Mouse (Mus musculus): ENCODE data around the gene Pelo. TPM values are rescaled to one million over a fixed set of nuclear protein-coding genes. Genes with fewer than 3 reads are reported as not detected.
A peak's percentile ranks its signal among the peaks of the same experiment; 100 is the strongest.

The Pelo gene
- polyA plus RNA-seq, 1 experiment = 39.0 TPM

- no peak for DNase-seq (ENCODE audit: low spot score)
Measured at GRCm38 (mm10) chr13:115096965-115097364, 7.0 kb upstream of the Pelo start.

DNA sequence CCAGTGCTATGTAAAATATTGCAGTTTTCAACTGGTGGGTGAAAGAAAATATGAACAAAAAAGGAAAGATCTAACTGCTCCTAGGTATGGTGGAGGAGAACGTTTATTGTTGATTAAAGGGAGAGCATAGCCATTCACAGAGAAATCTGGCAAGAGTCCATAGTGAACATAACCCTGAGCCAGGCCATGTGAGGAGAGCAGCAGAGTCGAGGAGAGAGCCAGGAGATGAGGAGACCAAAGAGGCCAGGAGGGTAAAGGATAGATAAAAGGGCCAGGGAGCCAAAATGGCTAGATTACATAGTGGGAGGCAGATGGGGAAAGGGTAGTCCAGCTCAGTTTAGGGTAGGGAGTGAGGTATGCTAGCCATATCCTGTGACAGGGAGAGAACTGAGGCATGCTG lies 6.2 kb upstream of the Pelo start:
- DNase-seq (ENCODE audit: low spot score) = no peak

GRCm38 (mm10) chr13:115095392-115095791 lies 5.4 kb upstream of the Pelo start:
- DNase-seq (ENCODE audit: low spot score) = no peak

DNA sequence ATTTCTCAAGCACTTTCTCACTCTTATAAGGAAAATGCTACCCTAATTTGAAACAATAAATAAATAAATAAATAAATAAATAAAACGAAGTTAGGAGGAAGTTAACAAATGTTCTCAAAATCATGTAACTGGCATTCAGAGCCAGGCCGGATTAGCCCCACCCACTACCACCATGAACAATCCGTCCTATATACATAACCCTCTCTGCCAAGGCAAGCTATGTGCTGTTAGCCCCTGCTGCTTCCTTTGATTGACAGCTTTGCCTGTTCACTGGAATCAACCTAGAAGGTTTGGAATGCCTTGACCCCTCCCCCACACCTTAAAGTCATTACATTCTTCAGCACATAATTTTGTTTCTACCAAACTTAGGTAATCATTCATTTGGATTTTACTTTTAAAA lies 1.5 kb upstream of the Pelo start:
- no peak for DNase-seq (ENCODE audit: low spot score)

- no peak for DNase-seq (ENCODE audit: low spot score)
Measured at GRCm38 (mm10) chr13:115090977-115091445, 1.0 kb upstream of the Pelo start.

GRCm38 (mm10) chr13:115089395-115090025 lies 476 bp downstream of the Pelo start:
- DNase-seq (ENCODE audit: low spot score) = peak; percentile 42

- DNase-seq (ENCODE audit: low spot score) = no peak
Measured at GRCm38 (mm10) chr13:115089020-115089394, 979 bp downstream of the Pelo start.

- DNase-seq (ENCODE audit: low spot score) = no peak
Measured at GRCm38 (mm10) chr13:115085974-115086373, 4.0 kb downstream of the Pelo start.

- no peak for DNase-seq (ENCODE audit: low spot score)
Measured at GRCm38 (mm10) chr13:115082339-115082738, 7.6 kb downstream of the Pelo start.

DNA sequence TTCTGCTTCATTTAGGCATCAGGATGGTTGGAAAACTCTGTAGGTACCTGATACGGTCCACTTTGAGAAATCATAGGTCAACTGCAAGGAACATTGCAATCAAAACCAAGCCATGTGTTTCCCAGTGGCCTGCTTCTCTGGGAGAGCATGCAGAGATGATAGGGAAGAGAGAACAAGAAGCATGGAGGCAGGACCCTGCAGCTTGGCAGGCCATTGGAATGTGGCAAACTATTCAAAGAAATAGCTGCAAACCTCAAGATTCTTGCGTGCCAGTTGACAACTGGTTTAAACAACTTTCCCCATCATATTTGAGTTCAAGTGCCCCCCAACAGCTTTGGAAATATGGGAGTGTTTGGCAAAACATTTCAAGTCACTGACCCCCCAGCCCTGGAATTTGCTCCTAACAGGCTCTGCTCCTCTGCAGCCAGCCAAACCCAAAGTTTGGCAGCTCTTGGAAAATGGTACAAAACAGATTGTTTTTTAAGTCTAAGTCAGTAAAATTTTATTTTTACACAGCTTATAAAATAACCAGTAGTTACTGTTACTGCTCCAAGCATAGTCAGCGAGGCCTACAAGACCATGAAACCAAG lies 9.9 kb downstream of the Pelo start:
- no peak for DNase-seq (ENCODE audit: low spot score)

DNA sequence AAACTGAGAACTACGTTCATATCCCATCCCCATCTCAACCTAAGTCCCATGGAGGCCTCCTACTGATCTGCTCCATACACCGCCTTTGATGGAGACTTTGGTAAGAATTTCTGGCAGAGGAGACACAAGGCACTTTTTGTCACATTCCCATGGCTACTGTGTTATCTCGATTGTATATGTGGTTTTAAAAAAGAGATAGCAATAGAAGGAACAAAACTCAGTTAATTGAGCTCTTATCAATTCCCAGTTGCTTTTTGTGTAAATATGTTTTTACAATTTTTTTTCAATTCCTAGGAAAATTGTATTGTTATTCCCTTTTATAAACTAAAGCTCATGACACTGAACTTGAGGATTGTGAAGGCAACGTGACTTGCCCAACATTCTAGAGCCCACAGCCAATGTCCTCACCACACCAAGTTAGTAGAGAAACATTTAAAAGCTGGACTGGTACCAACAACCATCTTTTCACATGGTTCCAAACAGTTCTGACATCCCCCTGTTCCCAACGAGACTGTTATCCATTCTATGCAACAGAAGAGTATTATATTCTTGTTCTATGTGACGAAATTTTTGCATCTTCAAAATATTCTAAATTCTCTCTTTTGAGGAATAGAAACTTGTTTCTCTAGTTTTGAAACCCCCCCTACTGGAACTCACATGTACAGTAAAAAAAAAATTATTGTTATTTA lies 10.8 kb downstream of the Pelo start:
- DNase-seq (ENCODE audit: low spot score) = no peak

DNA sequence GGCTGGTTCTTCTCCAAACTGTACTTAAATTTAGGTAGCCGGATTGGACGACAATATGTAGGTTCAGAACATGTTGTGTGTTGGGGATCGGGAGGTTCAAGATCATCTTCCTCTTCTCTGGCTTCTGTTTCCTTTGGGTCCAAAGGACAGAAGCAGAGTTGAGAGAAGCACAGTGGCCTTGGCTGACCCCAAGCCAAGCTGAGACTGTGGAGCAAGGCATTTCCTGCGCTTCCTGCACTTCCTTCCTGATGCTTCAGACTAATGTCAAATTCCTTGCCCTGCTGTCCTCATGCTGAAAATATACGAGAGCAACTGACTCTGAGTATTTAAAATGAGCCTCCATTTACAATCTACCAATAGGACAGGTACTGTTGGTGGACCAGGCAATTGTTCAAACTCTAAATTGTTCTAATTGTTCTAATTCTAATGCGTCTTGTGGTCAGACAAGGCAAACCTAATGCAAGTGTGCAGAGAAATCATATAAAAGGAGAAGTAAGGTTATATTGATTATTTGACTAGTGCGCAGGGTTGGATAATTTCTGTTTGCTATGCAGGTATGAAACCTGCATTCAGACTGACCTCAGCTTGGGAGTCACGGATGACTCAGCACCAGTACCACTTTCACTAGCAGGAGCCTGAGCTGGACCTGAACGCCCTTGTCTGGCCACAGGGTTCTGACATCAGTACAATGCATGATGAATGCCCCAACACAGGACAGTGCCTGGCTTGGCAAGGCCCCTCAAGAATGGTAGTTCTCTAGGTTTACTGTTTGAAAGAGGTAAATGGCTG lies 12.4 kb downstream of the Pelo start:
- DNase-seq (ENCODE audit: low spot score) = no peak

DNA sequence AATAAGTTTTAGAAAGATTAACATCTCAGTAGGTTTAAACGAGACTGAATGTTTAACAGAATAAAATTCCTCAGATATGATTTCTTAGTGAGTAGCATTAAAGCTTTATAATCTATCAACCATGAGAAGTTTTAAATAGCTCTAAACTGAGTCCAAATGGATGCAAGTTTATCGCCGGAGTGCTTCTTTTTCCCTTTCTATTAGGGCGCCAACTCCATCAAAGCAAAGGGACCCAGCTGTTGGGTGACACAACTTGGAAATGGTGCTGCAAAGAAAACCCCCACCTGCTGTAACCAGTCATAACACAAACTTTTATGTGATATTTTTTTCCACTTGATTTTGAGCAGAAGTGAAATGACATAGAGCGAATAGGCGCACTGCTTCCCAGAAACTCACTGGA lies 17.6 kb downstream of the Pelo start:
- no peak for DNase-seq (ENCODE audit: low spot score)

DNA sequence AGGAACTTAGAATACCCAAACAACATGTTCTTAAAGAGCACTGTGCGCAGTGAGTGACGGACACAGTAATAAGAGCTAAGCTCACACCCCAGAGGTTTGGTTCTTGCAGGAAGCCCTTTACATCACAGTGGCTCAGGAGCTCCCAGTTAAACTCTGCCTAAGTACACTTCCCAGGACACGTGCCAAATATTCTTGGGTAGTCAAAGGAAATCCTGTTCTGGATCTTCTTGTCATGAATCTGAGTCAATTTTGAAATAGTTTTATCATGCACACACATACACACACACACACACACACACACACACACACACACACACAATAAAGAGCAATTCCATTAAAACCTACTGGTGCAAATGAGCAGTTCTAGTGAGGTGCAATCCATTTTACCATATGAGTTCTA lies 18.6 kb downstream of the Pelo start:
- DNase-seq (ENCODE audit: low spot score) = no peak

- DNase-seq (ENCODE audit: low spot score) = no peak
Measured at GRCm38 (mm10) chr13:115067968-115068330, 22.0 kb downstream of the Pelo start.

GRCm38 (mm10) chr13:115067324-115067967 lies 22.5 kb downstream of the Pelo start:
- no peak for DNase-seq (ENCODE audit: low spot score)

- no peak for DNase-seq (ENCODE audit: low spot score)
Measured at GRCm38 (mm10) chr13:115057555-115057954, 32.4 kb downstream of the Pelo start.

- no peak for DNase-seq (ENCODE audit: low spot score)
Measured at GRCm38 (mm10) chr13:115054783-115055182, 35.2 kb downstream of the Pelo start.

- DNase-seq (ENCODE audit: low spot score) = no peak
Measured at GRCm38 (mm10) chr13:115052568-115052967, 37.4 kb downstream of the Pelo start.

DNA sequence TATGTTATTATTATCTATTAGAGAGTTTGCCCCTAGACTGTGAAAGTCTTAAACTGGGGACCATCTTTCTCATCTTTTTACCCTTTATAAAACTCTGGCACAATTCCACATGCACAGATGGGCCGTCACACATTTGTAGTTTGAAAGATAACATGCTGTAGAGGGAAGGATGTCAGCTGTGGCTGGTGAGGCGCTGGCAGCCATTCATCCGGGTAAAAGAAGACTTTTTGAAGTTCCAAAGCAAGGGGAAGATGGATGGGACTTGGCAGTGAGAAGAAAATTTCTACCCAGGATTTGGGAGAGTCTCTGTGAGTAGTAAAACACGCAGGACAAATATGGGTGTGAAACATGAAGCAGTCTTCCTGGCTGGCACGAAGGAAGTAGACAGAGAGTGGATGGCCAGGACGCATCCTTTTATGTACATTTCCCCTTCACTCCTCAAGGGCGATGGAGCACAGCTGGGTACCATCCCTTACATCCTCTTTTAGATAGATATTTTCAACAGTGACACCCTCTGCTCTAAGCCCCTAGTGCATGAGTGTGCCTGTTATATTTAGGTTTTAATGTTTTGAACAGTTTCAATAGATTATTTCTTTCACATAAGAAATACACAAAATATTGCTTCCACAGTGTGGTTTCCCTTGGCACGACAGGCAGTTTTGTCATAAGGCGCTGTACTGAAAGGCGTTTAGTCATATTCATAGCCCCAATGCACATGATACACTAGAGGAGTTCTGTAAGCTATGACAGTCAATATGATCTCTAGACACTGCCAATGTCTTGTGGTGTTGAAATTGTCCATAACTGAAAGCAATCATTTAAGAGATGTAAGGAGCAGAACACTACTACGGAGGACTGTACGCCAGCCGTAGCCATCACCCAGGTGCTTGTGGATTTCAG lies 39.1 kb downstream of the Pelo start:
- no peak for DNase-seq (ENCODE audit: low spot score)

DNA sequence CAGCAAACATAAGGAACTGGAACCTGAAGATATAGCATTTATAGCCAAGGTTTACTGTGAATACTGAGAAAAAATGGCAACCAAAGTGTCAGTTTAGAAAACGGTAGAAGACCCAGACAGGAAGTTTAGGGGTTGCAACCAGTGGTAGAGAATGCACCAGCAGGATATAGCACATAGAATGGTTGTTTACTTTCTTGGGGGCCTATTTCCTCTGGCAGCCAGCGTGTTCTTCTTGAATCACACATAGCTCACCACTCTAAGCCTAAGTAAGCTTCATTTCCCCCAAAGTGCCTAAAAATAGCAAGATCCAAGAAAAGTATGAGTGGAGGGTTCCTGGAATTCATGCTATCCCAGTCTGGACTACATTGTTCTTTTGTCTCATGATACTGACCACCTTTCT lies 47.3 kb downstream of the Pelo start:
- DNase-seq (ENCODE audit: low spot score) = no peak

All from urinary bladder, adult 2 months (tissue).